Mouse (Mus musculus) stomach, embryonic 15.5 days (tissue): Measurements from ENCODE around the gene Olfr1006. TPM values are rescaled to one million over a fixed set of nuclear protein-coding genes. Genes with fewer than 3 reads are reported as not detected.
"Not testable (repeated sequence)": the region's sequence is repeated elsewhere in the genome, so short reads cannot be mapped to it uniquely, and the experiment has no call there.

Experiments
- ATAC-seq: fragments of 200-750 bp; cut with Nextera tagmentation; 2 replicates; pipeline ENCODE4 v1.8.0; 2017; ENCODE audit warnings: low read depth, moderate number of reproducible peaks, moderate TSS enrichment; ENCODE audit not compliant: insufficient read depth, low FRiP score
- H3K27ac ChIP-seq: fragments of 300-500 bp; sonication (generic); 2 replicates; pipeline ENCODE4 v1.5.1; 2015; ENCODE audit warnings: mild to moderate bottlenecking, inconsistent platforms
- H3K27me3 ChIP-seq: fragments of 300-500 bp; sonication (generic); replicated peaks from 2 replicates; pipeline ENCODE4 v1.6.1; 2015; ENCODE audit warnings: inconsistent platforms
- H3K36me3 ChIP-seq: fragments of 300-500 bp; sonication (generic); 2 replicates; pipeline ENCODE4 v1.6.1; 2015; ENCODE audit warnings: inconsistent platforms
- H3K4me1 ChIP-seq: fragments of 300-500 bp; sonication (generic); 2 replicates; pipeline ENCODE4 v1.6.1; 2015; ENCODE audit warnings: inconsistent platforms
- H3K4me2 ChIP-seq: fragments of 300-500 bp; sonication (generic); 2 replicates; pipeline ENCODE4 v1.6.1; 2015; ENCODE audit warnings: mild to moderate bottlenecking, inconsistent platforms
- H3K4me3 ChIP-seq: fragments of 300-500 bp; sonication (generic); replicated peaks from 2 replicates; pipeline ENCODE4 v1.5.1; 2015; ENCODE audit warnings: inconsistent platforms
- H3K9ac ChIP-seq: fragments of 300-500 bp; sonication (generic); 2 replicates; pipeline ENCODE4 v1.6.1; 2015; ENCODE audit warnings: inconsistent platforms
- H3K9me3 ChIP-seq: fragments of 300-500 bp; sonication (generic); 2 replicates; pipeline ENCODE4 v1.6.1; 2016; ENCODE audit warnings: inconsistent platforms
- WGBS: fragments of 180-500 bp; shearing (Covaris S2); methylation state at CpG from one replicate; pipeline ENCODE4 v1.1.7; 2015; 5-methylcytosine and 5-hydroxymethylcytosine counted together
- polyA plus RNA-seq: library from polyadenylated mRNA; unstranded; fragments of >200 nt; fragmentation: Nextera tagmentation; extraction: Ambion mirVana; gene quantifications from 2 replicates; pipeline ENCODE4 v1.2.1, GENCODE M21; 2015

The Olfr1006 gene
- not detected in 2 replicates for polyA plus RNA-seq

DNA sequence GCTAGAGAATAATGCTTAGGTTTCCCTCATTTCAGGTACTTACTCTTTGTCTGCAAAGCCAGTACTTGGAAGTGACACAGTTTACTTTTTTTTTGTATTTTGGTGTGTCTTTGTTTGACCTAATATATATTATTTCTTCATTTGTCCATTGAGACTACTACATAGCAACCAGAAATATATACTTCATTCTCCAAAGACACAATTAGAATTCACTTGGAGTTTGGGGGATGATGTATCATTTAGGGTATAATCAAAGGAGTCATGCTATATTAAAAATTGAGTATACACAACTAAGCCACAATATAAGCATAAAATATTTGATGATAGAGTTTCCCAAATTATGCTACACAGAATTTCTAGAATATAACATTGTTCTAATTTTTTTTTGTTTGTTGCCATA lies at the start of gene Olfr1006:
TSS of gene Olfr1006 (minus strand) at position 101 of the 400 bp plus-strand sequence.
- Histone ChIP-seq H3K4me1 (no peaks in the 10 kb centered on the region), H3K27ac (no peak within 1 kb of the TSS), H3K9me3 (no peaks in the 10 kb centered on the region), H3K27me3 (no peaks in the 10 kb centered on the region), H3K4me2 (no peak within 1 kb of the TSS), H3K36me3 (no peaks in the 10 kb centered on the region), H3K9ac (no peak within 1 kb of the TSS), H3K4me3 (no peak within 1 kb of the TSS)
- no peak for ATAC-seq

DNA sequence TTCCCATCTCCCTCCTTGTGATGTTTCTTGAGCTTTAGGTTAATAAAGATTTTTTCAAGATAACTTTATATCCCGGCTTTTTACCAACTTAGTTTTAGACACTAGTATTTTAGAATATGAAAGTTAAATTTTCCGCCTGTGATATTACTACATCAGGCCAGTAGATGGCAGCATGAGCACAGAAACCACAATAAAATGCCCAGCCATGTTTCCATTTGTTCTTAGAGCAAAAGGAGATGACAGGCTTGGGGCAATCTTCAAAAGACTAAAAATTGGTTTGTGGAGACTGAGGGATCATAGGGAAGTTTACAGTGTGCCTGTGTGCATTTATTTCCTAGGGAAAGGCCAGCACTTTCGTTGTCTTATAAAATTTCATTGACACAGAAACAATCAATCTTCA lies 47.2 kb upstream of the Olfr1006 start:
- H3K9ac ChIP-seq = no peak overlapping the region
- ATAC-seq = no peak
- H3K4me2 ChIP-seq = no peak overlapping the region
- no peaks in the 10 kb centered on the region for H3K36me3 ChIP-seq
- 10% methylated on average over 3 of the region's 3 CpGs for WGBS
- no peak overlapping the region for H3K27ac ChIP-seq
- H3K4me1 ChIP-seq = no peaks in the 10 kb centered on the region
- no peak overlapping the region for H3K4me3 ChIP-seq
- no peaks in the 10 kb centered on the region for H3K27me3 ChIP-seq
- no peaks in the 10 kb centered on the region for H3K9me3 ChIP-seq

DNA sequence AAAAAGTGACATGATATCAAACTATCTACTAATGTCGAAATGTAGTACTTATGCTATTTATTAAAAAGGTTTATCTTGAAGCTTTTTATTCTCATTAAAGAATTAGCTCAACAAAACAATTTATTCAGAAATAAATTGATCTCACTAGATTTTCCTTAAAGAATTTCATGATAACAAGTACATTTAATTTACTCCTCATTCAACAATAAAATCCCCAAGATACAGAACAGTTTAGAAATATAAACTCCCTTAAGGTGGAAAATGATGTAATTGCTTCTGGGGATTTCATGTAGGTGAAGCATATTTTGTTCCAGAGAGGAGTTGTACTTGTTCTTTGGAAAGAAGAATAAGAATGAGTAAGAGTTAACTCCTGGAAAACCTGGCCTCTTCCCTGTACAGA lies 36.6 kb upstream of the Olfr1006 start, which contains the start of gene Olfr1009:
TSS of gene Olfr1009 (plus strand) at position 301 of the 400 bp plus-strand sequence.
- 85% methylated on average over 1 of the region's 1 CpGs for WGBS
- H3K4me1 ChIP-seq = no peaks in the 10 kb centered on the region
- H3K9ac ChIP-seq = no peak within 1 kb of the TSS
- H3K4me2 ChIP-seq = no peak within 1 kb of the TSS
- H3K4me3 ChIP-seq = no peak within 1 kb of the TSS
- H3K9me3 ChIP-seq = no peaks in the 10 kb centered on the region
- no peak for ATAC-seq
- no peaks in the 10 kb centered on the region for H3K36me3 ChIP-seq
- H3K27me3 ChIP-seq = no peaks in the 10 kb centered on the region
- no peak within 1 kb of the TSS for H3K27ac ChIP-seq

DNA sequence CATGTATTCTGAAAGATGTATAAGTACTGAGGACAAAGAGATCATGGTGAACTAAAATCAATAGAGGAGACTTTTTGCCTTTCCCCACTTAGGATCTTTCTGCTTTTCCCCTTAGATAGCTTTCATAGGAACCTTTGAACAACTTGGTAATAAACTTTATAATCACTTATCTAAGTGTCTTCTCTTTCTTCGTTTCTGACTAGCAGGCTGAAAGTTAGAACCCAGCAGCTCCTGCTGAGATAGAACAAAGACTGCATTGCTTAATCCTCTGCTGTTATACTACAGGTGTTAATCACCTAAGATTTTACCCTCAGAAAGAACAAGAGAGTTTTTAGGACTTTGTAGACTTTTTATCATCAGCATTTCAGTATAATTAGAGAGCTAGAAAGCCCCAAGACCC lies 32.6 kb upstream of the Olfr1006 start:
- 17% methylated on average over 1 of the region's 1 CpGs for WGBS
- no peak for ATAC-seq
- H3K27me3 ChIP-seq = no peaks in the 10 kb centered on the region

DNA sequence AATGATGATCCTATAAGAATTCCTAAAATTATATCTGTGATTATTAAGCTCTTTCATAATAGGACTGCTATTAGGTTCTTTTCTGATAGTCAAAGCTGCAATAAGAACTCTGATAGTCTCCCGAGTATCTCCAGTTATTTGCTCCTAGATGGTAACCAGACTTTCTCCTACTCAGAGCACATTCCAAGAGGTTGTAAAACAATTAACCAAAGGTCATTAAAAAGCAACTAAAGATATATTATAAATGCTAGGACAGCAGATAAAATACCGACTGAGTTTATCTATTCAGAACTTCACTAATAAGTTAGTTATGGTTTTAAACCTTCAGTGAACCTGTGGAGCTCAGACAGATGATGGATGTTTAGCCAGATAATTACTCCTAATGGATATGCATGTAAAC lies 32.1 kb upstream of the Olfr1006 start:
- 29% methylated on average over 2 of the region's 2 CpGs for WGBS
- not testable (repeated sequence) for H3K9ac ChIP-seq, H3K27me3 ChIP-seq, H3K4me1 ChIP-seq, H3K9me3 ChIP-seq, H3K36me3 ChIP-seq, H3K27ac ChIP-seq, ATAC-seq, H3K4me2 ChIP-seq, H3K4me3 ChIP-seq

More for the DNA sequence above, 32.6 kb upstream of the Olfr1006 start:
- Histone ChIP-seq H3K36me3 (no peaks in the 10 kb centered on the region), H3K4me3 (no peak overlapping the region), H3K27ac (no peak overlapping the region), H3K4me2 (no peak overlapping the region), H3K4me1 (no peaks in the 10 kb centered on the region), H3K9ac (no peak overlapping the region), H3K9me3 (no peaks in the 10 kb centered on the region)

DNA sequence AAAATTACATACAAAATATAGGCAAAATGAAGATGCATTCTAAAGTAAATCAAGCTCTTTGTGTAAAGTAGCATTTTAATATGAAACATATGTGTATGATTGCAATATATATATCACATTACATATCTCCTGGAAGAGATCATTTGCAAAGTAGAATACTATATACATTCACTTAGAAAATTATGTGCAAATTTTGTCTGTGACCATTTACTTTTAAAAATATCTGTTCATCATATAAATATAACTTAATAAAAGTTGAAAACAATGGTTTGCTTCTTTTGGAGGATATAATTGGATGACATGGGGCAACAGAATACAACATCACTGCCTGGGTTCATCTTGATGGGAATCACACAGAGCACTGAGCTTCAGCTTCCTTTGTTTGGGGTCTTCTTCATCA lies 10.6 kb upstream of the Olfr1006 start, which contains the start of gene Olfr1008:
TSS of gene Olfr1008 (plus strand) at position 301 of the 400 bp plus-strand sequence.
- H3K4me2 ChIP-seq = no peak within 1 kb of the TSS
- H3K9ac ChIP-seq = no peak within 1 kb of the TSS
- no peaks in the 10 kb centered on the region for H3K9me3 ChIP-seq
- H3K4me1 ChIP-seq = no peaks in the 10 kb centered on the region
- ATAC-seq = no peak
- H3K4me3 ChIP-seq = no peak within 1 kb of the TSS
- no peaks in the 10 kb centered on the region for H3K27me3 ChIP-seq
- H3K36me3 ChIP-seq = no peaks in the 10 kb centered on the region
- no peak within 1 kb of the TSS for H3K27ac ChIP-seq

DNA sequence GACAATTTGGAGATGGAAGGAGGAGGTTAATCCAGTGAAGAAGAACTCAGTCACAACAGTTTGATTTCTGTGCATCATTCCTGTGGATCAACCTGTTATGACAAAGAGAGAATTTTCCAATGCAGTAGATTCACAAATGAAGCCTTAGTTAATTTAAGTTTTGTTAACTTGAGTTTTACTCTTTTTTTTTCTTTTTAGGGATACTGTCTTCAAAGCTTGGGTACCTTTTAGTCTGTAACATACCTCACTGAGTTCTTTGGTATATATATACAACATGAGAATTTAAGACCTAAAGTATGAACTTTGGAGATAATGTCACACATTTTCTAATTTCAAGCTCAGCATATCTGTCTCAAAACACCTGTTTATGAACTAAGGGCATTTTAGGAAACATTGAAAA lies 14.2 kb downstream of the Olfr1006 start, which contains the start of gene Olfr154:
TSS of gene Olfr154 (minus strand) at position 101 of the 400 bp plus-strand sequence.
- not testable (repeated sequence) for H3K4me1 ChIP-seq, H3K4me3 ChIP-seq

DNA sequence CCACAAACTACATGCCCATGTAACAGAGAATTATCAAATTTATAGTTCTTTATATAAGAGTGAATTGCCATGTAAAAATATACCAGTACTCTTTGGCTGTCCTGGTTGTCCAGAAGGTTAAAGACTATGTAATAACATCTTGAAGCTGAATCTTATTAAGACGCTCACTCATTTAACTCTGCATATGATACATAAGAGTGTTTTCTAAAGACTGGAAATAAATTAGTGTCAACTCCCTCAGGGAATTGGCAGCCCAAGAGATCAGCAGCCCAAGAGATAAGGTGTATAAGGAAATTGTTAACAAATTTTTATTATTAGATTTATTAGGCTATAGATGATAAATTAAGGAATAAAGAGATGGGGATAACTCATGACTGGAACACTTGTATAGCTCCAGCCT lies 28.0 kb downstream of the Olfr1006 start, which contains the start of gene Olfr1002:
TSS of gene Olfr1002 (minus strand) at position 101 of the 400 bp plus-strand sequence.
- Histone ChIP-seq H3K4me2 (no peak within 1 kb of the TSS), H3K9me3 (no peaks in the 10 kb centered on the region), H3K27me3 (no peaks in the 10 kb centered on the region), H3K36me3 (no peaks in the 10 kb centered on the region), H3K9ac (no peak within 1 kb of the TSS), H3K27ac (no peak within 1 kb of the TSS), H3K4me3 (no peak within 1 kb of the TSS), H3K4me1 (no peaks in the 10 kb centered on the region)
- ATAC-seq = no peak
- 84% methylated on average over 1 of the region's 1 CpGs for WGBS

More for the DNA sequence above, 14.2 kb downstream of the Olfr1006 start, which contains the start of gene Olfr154:
- not testable (repeated sequence) for H3K9me3 ChIP-seq, H3K4me2 ChIP-seq, H3K27ac ChIP-seq, ATAC-seq, H3K36me3 ChIP-seq, H3K27me3 ChIP-seq, H3K9ac ChIP-seq

Other genes with a start within 250 kb of the Olfr1006 start
- not detected in 2 replicates for gene Olfr994, start 242.3 kb downstream of the Olfr1006 start, polyA plus RNA-seq
- gene Olfr995, start 235.1 kb downstream of the Olfr1006 start, polyA plus RNA-seq = not detected in 2 replicates
- gene 4833423E24Rik, start 159.7 kb downstream of the Olfr1006 start, polyA plus RNA-seq = 5.4 and 8.7 TPM in 2 replicates
- not detected in 2 replicates for gene Olfr996, start 99.6 kb downstream of the Olfr1006 start, polyA plus RNA-seq
- gene Olfr998, start 89.8 kb downstream of the Olfr1006 start, polyA plus RNA-seq = not detected in 2 replicates
- not detected in 2 replicates for gene Olfr1000, start 66.9 kb downstream of the Olfr1006 start, polyA plus RNA-seq
- gene Olfr1002, start 28.1 kb downstream of the Olfr1006 start, polyA plus RNA-seq = not detected in 2 replicates
- not detected in 2 replicates for gene Olfr154, start 14.3 kb downstream of the Olfr1006 start, polyA plus RNA-seq
- gene Olfr1008, start 10.7 kb upstream of the Olfr1006 start, polyA plus RNA-seq = not detected in 2 replicates
- not detected in 2 replicates for gene Olfr1009, start 36.7 kb upstream of the Olfr1006 start, polyA plus RNA-seq
- gene Olfr1012, start 84.0 kb upstream of the Olfr1006 start, polyA plus RNA-seq = not detected in 2 replicates
- gene Olfr1013, start 88.3 kb upstream of the Olfr1006 start, polyA plus RNA-seq = not detected in 2 replicates
- gene Olfr1014, start 93.9 kb upstream of the Olfr1006 start, polyA plus RNA-seq = not detected in 2 replicates
- gene Olfr1015, start 103.2 kb upstream of the Olfr1006 start, polyA plus RNA-seq = not detected in 2 replicates
- gene Olfr1016, start 123.8 kb upstream of the Olfr1006 start, polyA plus RNA-seq = not detected in 2 replicates
- gene Olfr1018, start 139.7 kb upstream of the Olfr1006 start, polyA plus RNA-seq = not detected in 2 replicates
- not detected in 2 replicates for gene Olfr1019, start 166.7 kb upstream of the Olfr1006 start, polyA plus RNA-seq
- not detected in 2 replicates for gene Olfr1020, start 168.3 kb upstream of the Olfr1006 start, polyA plus RNA-seq
- gene Olfr1022, start 189.8 kb upstream of the Olfr1006 start, polyA plus RNA-seq = not detected in 2 replicates
- gene Olfr1023, start 206.9 kb upstream of the Olfr1006 start, polyA plus RNA-seq = not detected in 2 replicates
- gene Olfr1024, start 226.3 kb upstream of the Olfr1006 start, polyA plus RNA-seq = not detected in 2 replicates
- gene Olfr1025-ps1, start 236.4 kb upstream of the Olfr1006 start, polyA plus RNA-seq = not detected in 2 replicates
- gene Olfr1026, start 242.8 kb upstream of the Olfr1006 start, polyA plus RNA-seq = not detected in 2 replicates